Comparison of ENCODE assay signal across 13 mouse cellular contexts in genomic region chr16:23497881-23498280, GRCm38 (mm10). TPM values are rescaled to one million over a fixed set of nuclear protein-coding genes. Genes with fewer than 3 reads are reported as not detected.
DNase-seq lines count a peak whose midpoint lies in the region; ATAC-seq lines count a peak whose summit lies in the region.
"Had no signal": no experiment of that assay in that cellular context is flagged by ENCODE, and none has a peak within 500 bp of the region (broad histone marks: within the 10 kb centered on the region; RNA-seq: fewer than 3 reads in every experiment).

No protein-coding gene starts in this region.

- peak overlapping the region; percentile 73 for H3K27ac ChIP-seq in heart, embryonic 11.5 days (ENCODE audit: low read depth, low read length)
- peak overlapping the region; percentile 49; the same call in 1 of the 2 replicates for H3K27ac ChIP-seq in hindbrain, embryonic 13.5 days
- no peak overlapping the region for H3K27ac ChIP-seq in hindbrain, embryonic 14.5 days
- H3K27ac ChIP-seq in midbrain, embryonic 11.5 days (ENCODE audit: low read depth, low read length), result no peak overlapping the region
- H3K27ac ChIP-seq in midbrain, embryonic 10.5 days (replicated peaks), result no peak overlapping the region
- H3K27ac ChIP-seq: midbrain, embryonic 12.5 days had no signal

- H3K4me2 ChIP-seq in heart, embryonic 11.5 days, result peak overlapping the region; percentile 49
- H3K4me2 ChIP-seq in hindbrain, embryonic 13.5 days, result no peak overlapping the region
- no peak overlapping the region for H3K4me2 ChIP-seq in hindbrain, embryonic 14.5 days (replicated peaks)
- no peak overlapping the region for H3K4me2 ChIP-seq in midbrain, embryonic 11.5 days
- H3K4me2 ChIP-seq: limb, embryonic 13.5 days; midbrain, embryonic 12.5 days had no signal

- no peaks in the 10 kb centered on the region for H3K36me3 ChIP-seq in heart, embryonic 11.5 days (ENCODE audit: control insufficient read depth, insufficient read depth, low read length)
- H3K36me3 ChIP-seq in hindbrain, embryonic 13.5 days, result peaks cover 16% of the 10 kb centered on the region
- peaks cover 10% of the 10 kb centered on the region; the same call in 1 of the 2 replicates for H3K36me3 ChIP-seq in hindbrain, embryonic 14.5 days (replicated peaks; ENCODE audit: control insufficient read depth, insufficient read depth)
- no peaks in the 10 kb centered on the region for H3K36me3 ChIP-seq in midbrain, embryonic 11.5 days (ENCODE audit: control insufficient read depth, insufficient read depth, low read length)
- peaks cover 3% of the 10 kb centered on the region; the same call in 1 of the 2 replicates for H3K36me3 ChIP-seq in midbrain, embryonic 10.5 days
- H3K36me3 ChIP-seq: limb, embryonic 13.5 days had no signal

- peaks cover 11% of the 10 kb centered on the region; the same call in 1 of the 2 replicates for H3K27me3 ChIP-seq in heart, embryonic 11.5 days (ENCODE audit: control insufficient read depth, insufficient read depth, low read length)
- no peaks in the 10 kb centered on the region for H3K27me3 ChIP-seq in hindbrain, embryonic 13.5 days
- no peaks in the 10 kb centered on the region for H3K27me3 ChIP-seq in hindbrain, embryonic 14.5 days (ENCODE audit: control insufficient read depth, insufficient read depth, low read length)
- H3K27me3 ChIP-seq in midbrain, embryonic 11.5 days (ENCODE audit: control insufficient read depth, insufficient read depth, low read length), result no peaks in the 10 kb centered on the region
- peaks cover 31% of the 10 kb centered on the region for H3K27me3 ChIP-seq in midbrain, embryonic 10.5 days (ENCODE audit: low read depth, poor library complexity, severe bottlenecking)
- H3K27me3 ChIP-seq: limb, embryonic 13.5 days had no signal

- H3K9ac ChIP-seq in heart, embryonic 11.5 days (ENCODE audit: low read depth, low read length), result no peak overlapping the region
- no peak overlapping the region for H3K9ac ChIP-seq in hindbrain, embryonic 13.5 days
- H3K9ac ChIP-seq in hindbrain, embryonic 14.5 days, result no peak overlapping the region
- no peak overlapping the region for H3K9ac ChIP-seq in midbrain, embryonic 11.5 days (ENCODE audit: low read length)
- H3K9ac ChIP-seq: limb, embryonic 13.5 days; midbrain, embryonic 12.5 days had no signal

- no peak for DNase-seq in heart, adult 18-20 months
- DNase-seq in hindbrain, embryonic 14.5 days (ENCODE audit: low spot score), result no peak
- peak; percentile 57 for DNase-seq in midbrain, embryonic 11.5 days (ENCODE audit: low spot score, missing footprints)
- no peak for DNase-seq in midbrain, embryonic 10.5 days (ENCODE audit: low spot score)
- DNase-seq: cerebellum, postnatal 14 days; right cerebral cortex, postnatal 14 days; thymus, postnatal 4 days had no signal

- peaks cover 53% of the 10 kb centered on the region for H3K4me1 ChIP-seq in heart, embryonic 11.5 days (ENCODE audit: control insufficient read depth, insufficient read depth, low read length)
- H3K4me1 ChIP-seq in hindbrain, embryonic 13.5 days (replicated peaks), result peaks cover 24% of the 10 kb centered on the region
- H3K4me1 ChIP-seq in hindbrain, embryonic 14.5 days (replicated peaks; ENCODE audit: control insufficient read depth, insufficient read depth, low read length), result peaks cover 18% of the 10 kb centered on the region
- H3K4me1 ChIP-seq in midbrain, embryonic 11.5 days (ENCODE audit: control insufficient read depth, insufficient read depth, low read length), result no peaks in the 10 kb centered on the region
- peaks cover 16% of the 10 kb centered on the region for H3K4me1 ChIP-seq in midbrain, embryonic 10.5 days

- H3K4me3 ChIP-seq in heart, embryonic 11.5 days (ENCODE audit: low read depth, low read length), result no peak overlapping the region
- H3K4me3 ChIP-seq in hindbrain, embryonic 13.5 days, result no peak overlapping the region
- no peak overlapping the region for H3K4me3 ChIP-seq in hindbrain, embryonic 14.5 days (replicated peaks; ENCODE audit: low read length)
- no peak overlapping the region for H3K4me3 ChIP-seq in midbrain, embryonic 11.5 days (ENCODE audit: low read depth, low read length)
- H3K4me3 ChIP-seq in midbrain, embryonic 10.5 days, result no peak overlapping the region
- H3K4me3 ChIP-seq: erythroblast, embryonic 14.5 days; limb, embryonic 13.5 days; midbrain, embryonic 12.5 days had no signal

- ATAC-seq in heart, embryonic 11.5 days (replicated peaks; ENCODE audit: insufficient number of reproducible peaks, low FRiP score, low TSS enrichment), result no peak
- ATAC-seq in hindbrain, embryonic 13.5 days (ENCODE audit: low FRiP score), result no peak
- ATAC-seq in hindbrain, embryonic 14.5 days (ENCODE audit: low FRiP score), result no peak
- ATAC-seq in midbrain, embryonic 11.5 days (ENCODE audit: low FRiP score), result no peak
- no peak for ATAC-seq in erythroblast, adult 5-6 weeks (replicated peaks; ENCODE audit: low FRiP score, poor library complexity, severe bottlenecking)

- WGBS in heart, embryonic 11.5 days (ENCODE audit: insufficient replicate concordance), result 47% methylated on average over 1 of the region's 1 CpGs
- 69% methylated on average over 1 of the region's 1 CpGs for WGBS in hindbrain, embryonic 13.5 days
- WGBS in hindbrain, embryonic 14.5 days, result 71% methylated on average over 1 of the region's 1 CpGs
- WGBS in midbrain, embryonic 11.5 days, result 77% methylated on average over 1 of the region's 1 CpGs
- 83% methylated on average over 1 of the region's 1 CpGs for WGBS in midbrain, embryonic 10.5 days

- no peaks in the 10 kb centered on the region for H3K9me3 ChIP-seq in heart, embryonic 11.5 days (replicated peaks; ENCODE audit: control insufficient read depth, low read length)
- H3K9me3 ChIP-seq in hindbrain, embryonic 13.5 days, result no peaks in the 10 kb centered on the region
- H3K9me3 ChIP-seq in hindbrain, embryonic 14.5 days (ENCODE audit: control insufficient read depth, low read length), result no peaks in the 10 kb centered on the region
- H3K9me3 ChIP-seq in midbrain, embryonic 11.5 days (ENCODE audit: control insufficient read depth, low read length), result no peaks in the 10 kb centered on the region
- no peaks in the 10 kb centered on the region for H3K9me3 ChIP-seq in midbrain, embryonic 10.5 days (replicated peaks)
- H3K9me3 ChIP-seq: limb, embryonic 13.5 days; midbrain, embryonic 12.5 days had no signal

RNA-seq across cellular contexts. Expression of gene Rtp4, which starts 22.2 kb away (rescaled TPM):
- 2.8 and 3.9 TPM in 2 replicates for polyA plus RNA-seq in heart, embryonic 11.5 days (2014; fragmentation: Nextera tagmentation; extraction: Ambion mirVana)
- 1 to 10 TPM; 4.4 to 4.8 TPM for total RNA-seq in heart, adult 18-20 months (2021)
- 3.2 and 3.8 TPM in 2 replicates for polyA plus RNA-seq in hindbrain, embryonic 13.5 days (2015; fragmentation: Nextera tagmentation; extraction: Ambion mirVana)
- 4.0 and 4.6 TPM in 2 replicates for polyA plus RNA-seq in hindbrain, embryonic 14.5 days (2014; fragmentation: Nextera tagmentation; extraction: Ambion mirVana)
- polyA plus RNA-seq in midbrain, embryonic 11.5 days (2014; fragmentation: Nextera tagmentation; extraction: Ambion mirVana), result 2.2 and 2.6 TPM in 2 replicates
- 0.69 and 1.7 TPM in 2 replicates for polyA plus RNA-seq in midbrain, embryonic 10.5 days (2016; fragmentation: Nextera tagmentation; extraction: Ambion mirVana)
- total RNA-seq in erythroblast, adult 5-6 weeks (2015; ENCODE audit: low replicate concordance), result 24.9 and 40.5 TPM in 2 replicates
- 7.9 and 8.9 TPM in 2 replicates for total RNA-seq in erythroblast, adult 5-6 weeks (2017; ENCODE audit: low replicate concordance)

RNA-seq across cellular contexts. Expression of gene Masp1, which starts 22.7 kb away (rescaled TPM):
- polyA plus RNA-seq in heart, embryonic 11.5 days (2014; fragmentation: Nextera tagmentation; extraction: Ambion mirVana), result 10.2 and 13.6 TPM in 2 replicates
- total RNA-seq in heart, adult 18-20 months (2021), result 10 to 100 TPM; 11.6 to 13.4 TPM
- polyA plus RNA-seq in hindbrain, embryonic 13.5 days (2015; fragmentation: Nextera tagmentation; extraction: Ambion mirVana), result 31.3 and 36.9 TPM in 2 replicates
- polyA plus RNA-seq in hindbrain, embryonic 14.5 days (2014; fragmentation: Nextera tagmentation; extraction: Ambion mirVana), result 26.2 and 27.0 TPM in 2 replicates
- 19.0 and 20.1 TPM in 2 replicates for polyA plus RNA-seq in midbrain, embryonic 11.5 days (2014; fragmentation: Nextera tagmentation; extraction: Ambion mirVana)
- polyA plus RNA-seq in midbrain, embryonic 10.5 days (2016; fragmentation: Nextera tagmentation; extraction: Ambion mirVana), result 6.4 and 15.8 TPM in 2 replicates
- not detected in 2 replicates for total RNA-seq in erythroblast, adult 5-6 weeks (2015; ENCODE audit: low replicate concordance)
- not detected in 2 replicates for total RNA-seq in erythroblast, adult 5-6 weeks (2017; ENCODE audit: low replicate concordance)
- polyA plus RNA-seq: erythroblast, embryonic 14.5 days had no signal

Comparison
In these comparisons a context has a peak if more than half of its experiments do, and no peak if none do; other contexts are left out.
1. H3K27ac ChIP-seq: peak in heart, embryonic 11.5 days (single experiment) and hindbrain, embryonic 13.5 days (single experiment); none in hindbrain, embryonic 14.5 days (single experiment), midbrain, embryonic 11.5 days (single experiment) and midbrain, embryonic 10.5 days (single experiment).